Mouse (Mus musculus) liver, embryonic 16.5 days (tissue): ENCODE data around the gene Fbxw11. TPM values are rescaled to one million over a fixed set of nuclear protein-coding genes. Genes with fewer than 3 reads are reported as not detected.

Source experiments
- ATAC-seq: fragments of 200-750 bp; cut with Nextera tagmentation; 2 replicates; pipeline ENCODE4 v1.8.0; 2017; ENCODE audit warnings: low read depth, mild to moderate bottlenecking, moderate number of reproducible peaks, moderate library complexity
- H3K27ac ChIP-seq: fragments of 300-500 bp; sonication (generic); 2 replicates; pipeline ENCODE4 v1.5.1; 2014; ENCODE audit warnings: mild to moderate bottlenecking, low read length
- H3K27me3 ChIP-seq: fragments of 300-500 bp; sonication (generic); 2 replicates; pipeline ENCODE4 v1.6.1; 2014; ENCODE audit warnings: low read depth, low read length, mixed read lengths; ENCODE audit not compliant: control insufficient read depth, insufficient read depth
- H3K36me3 ChIP-seq: fragments of 300-500 bp; sonication (generic); 2 replicates; pipeline ENCODE4 v1.6.1; 2014; ENCODE audit warnings: mild to moderate bottlenecking; ENCODE audit not compliant: control insufficient read depth, insufficient read depth
- H3K4me1 ChIP-seq: fragments of 300-500 bp; sonication (generic); 2 replicates; pipeline ENCODE4 v1.6.1; 2014; ENCODE audit warnings: low read depth, low read length, mixed read lengths; ENCODE audit not compliant: control insufficient read depth
- H3K4me2 ChIP-seq: fragments of 300-500 bp; sonication (generic); 2 replicates; pipeline ENCODE4 v1.6.1; 2014; ENCODE audit warnings: low read depth, low read length, mixed read lengths
- H3K4me3 ChIP-seq: fragments of 300-500 bp; sonication (generic); 2 replicates; pipeline ENCODE4 v1.5.1; 2014; ENCODE audit warnings: low read depth, mild to moderate bottlenecking, low read length
- H3K9ac ChIP-seq: fragments of 300-500 bp; sonication (generic); 2 replicates; pipeline ENCODE4 v1.6.1; 2014; ENCODE audit warnings: low read depth, low read length
- H3K9me3 ChIP-seq: fragments of 300-500 bp; sonication (generic); replicated peaks from 2 replicates; pipeline ENCODE4 v1.6.1; 2016; ENCODE audit warnings: low read length; ENCODE audit not compliant: control insufficient read depth
- WGBS: fragments of 180-500 bp; shearing (Covaris S2); extraction: QIAGEN DNeasy Blood & Tissue Kit; methylation state at CpG from one replicate; pipeline ENCODE4 v1.1.7; 2014; ENCODE audit not compliant: insufficient replicate concordance; 5-methylcytosine and 5-hydroxymethylcytosine counted together
- polyA plus RNA-seq: library from polyadenylated mRNA; unstranded; fragments of >200 nt; fragmentation: Nextera tagmentation; extraction: Ambion mirVana; gene quantifications from 2 replicates; pipeline ENCODE4 v1.2.1, GENCODE M21; 2015

Gene Fbxw11
- polyA plus RNA-seq, 1 experiment from 2014 or later: 19.8 TPM

DNA sequence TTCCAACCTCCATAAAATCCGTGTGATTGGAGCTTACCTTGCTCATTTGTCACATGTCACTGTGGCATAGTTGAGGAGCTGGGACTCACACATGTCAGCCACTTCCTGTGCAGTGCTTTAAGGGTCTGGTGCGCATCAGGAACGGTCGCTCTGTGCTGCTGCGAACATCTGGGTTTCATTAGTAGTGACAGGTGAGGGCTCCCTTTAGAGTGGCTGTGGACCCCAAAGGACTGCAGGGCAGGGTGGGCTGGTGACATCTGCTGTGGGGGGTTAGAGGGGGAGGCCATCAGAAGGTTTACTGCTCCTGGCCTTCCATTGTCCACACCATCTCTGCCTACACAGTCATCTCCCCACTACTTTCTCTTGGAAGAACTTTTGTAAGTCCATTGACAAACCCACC is 101.4 kb downstream of the Fbxw11 start:
- Histone ChIP-seq H3K4me3 (no peak overlapping the region), H3K27ac (no peak overlapping the region), H3K9me3 (no peaks in the 10 kb centered on the region), H3K36me3 (peaks cover 30% of the 10 kb centered on the region), H3K4me1 (peaks cover 8% of the 10 kb centered on the region), H3K9ac (no peak overlapping the region), H3K27me3 (no peaks in the 10 kb centered on the region), H3K4me2 (no peak overlapping the region)
- WGBS: 79% methylated on average over 5 of the region's 5 CpGs
- ATAC-seq: no peak

DNA sequence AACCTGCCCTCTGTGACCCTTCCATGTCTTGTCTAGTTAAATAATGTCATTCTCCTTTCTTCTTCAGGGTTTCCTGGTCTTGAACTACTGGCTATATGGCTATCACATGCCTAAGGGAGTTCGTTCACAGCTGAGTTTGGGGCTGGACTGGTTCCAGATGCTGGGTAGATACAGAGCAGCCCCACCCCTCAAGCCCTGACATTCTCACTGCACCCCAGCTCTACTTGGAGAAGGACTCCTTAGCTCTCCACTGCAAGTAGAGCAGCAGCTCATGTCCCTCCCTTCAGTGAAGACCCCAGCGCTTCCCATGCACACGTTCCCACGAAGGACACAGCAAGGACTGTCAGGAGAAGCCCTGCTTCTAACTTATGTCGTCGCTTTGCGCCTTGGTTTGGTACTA is 101.9 kb downstream of the Fbxw11 start:
- H3K36me3 ChIP-seq: peaks cover 26% of the 10 kb centered on the region
- 82% methylated on average over 7 of the region's 7 CpGs for WGBS
- H3K9ac ChIP-seq: no peak overlapping the region
- H3K27ac ChIP-seq: no peak overlapping the region
- H3K4me3 ChIP-seq: no peak overlapping the region
- ATAC-seq: 0 out of 2 replicates have a peak, but pooled peaks have one; percentile 30
- no peaks in the 10 kb centered on the region for H3K9me3 ChIP-seq
- H3K27me3 ChIP-seq: no peaks in the 10 kb centered on the region
- no peak overlapping the region for H3K4me2 ChIP-seq
- H3K4me1 ChIP-seq: peaks cover 8% of the 10 kb centered on the region

DNA sequence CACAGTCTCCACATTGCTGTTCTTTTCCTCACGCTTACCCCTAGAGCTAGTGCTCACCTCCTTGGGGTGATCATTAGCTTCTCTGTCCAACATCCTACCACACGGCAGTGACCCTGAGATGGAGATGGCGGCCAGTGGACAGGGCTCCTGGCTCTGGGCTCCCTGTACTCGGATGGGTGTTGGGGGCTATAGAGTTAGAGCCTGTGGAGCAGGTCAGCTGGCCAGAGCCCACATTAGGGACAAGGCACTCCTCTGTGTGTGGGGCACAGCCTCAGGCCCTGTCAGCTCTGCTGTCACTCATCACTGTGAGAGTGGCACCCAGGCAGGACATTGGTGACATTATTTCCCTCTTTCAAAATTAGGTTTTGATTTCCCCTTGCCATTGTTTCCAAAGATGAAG is 102.9 kb downstream of the Fbxw11 start:
- Histone ChIP-seq H3K9ac (no peak overlapping the region), H3K4me1 (peaks cover 8% of the 10 kb centered on the region), H3K27ac (no peak overlapping the region), H3K36me3 (peaks cover 19% of the 10 kb centered on the region), H3K27me3 (no peaks in the 10 kb centered on the region), H3K4me3 (no peak overlapping the region), H3K9me3 (no peaks in the 10 kb centered on the region), H3K4me2 (no peak overlapping the region)
- ATAC-seq: no peak
- 77% methylated on average over 4 of the region's 4 CpGs for WGBS

DNA sequence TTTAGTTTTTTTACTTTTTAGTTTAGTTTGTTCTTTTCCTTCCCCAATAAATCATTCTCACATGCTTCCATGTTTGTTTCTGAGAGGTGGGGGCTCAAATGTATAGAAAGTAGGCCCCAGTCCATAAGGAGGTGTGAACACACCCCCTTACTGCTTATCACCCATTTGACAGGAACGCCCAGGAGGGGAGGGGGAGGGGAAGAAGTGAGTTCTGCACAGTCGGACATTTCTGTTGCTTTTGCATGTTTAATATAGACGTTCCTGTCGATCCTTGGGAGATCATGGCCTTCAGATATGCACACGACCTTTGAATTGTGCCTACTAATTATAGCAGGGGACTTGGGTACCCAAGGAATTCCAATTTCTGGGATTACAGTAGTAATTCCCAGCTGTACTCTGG is 103.5 kb downstream of the Fbxw11 start:
- H3K9me3 ChIP-seq: no peaks in the 10 kb centered on the region
- no peak overlapping the region for H3K4me3 ChIP-seq
- H3K4me2 ChIP-seq: no peak overlapping the region
- peaks cover 8% of the 10 kb centered on the region for H3K4me1 ChIP-seq
- H3K9ac ChIP-seq: no peak overlapping the region
- WGBS: 24% methylated on average over 5 of the region's 5 CpGs
- H3K36me3 ChIP-seq: peaks cover 14% of the 10 kb centered on the region
- no peaks in the 10 kb centered on the region for H3K27me3 ChIP-seq
- no peak for ATAC-seq
- H3K27ac ChIP-seq: no peak overlapping the region

DNA sequence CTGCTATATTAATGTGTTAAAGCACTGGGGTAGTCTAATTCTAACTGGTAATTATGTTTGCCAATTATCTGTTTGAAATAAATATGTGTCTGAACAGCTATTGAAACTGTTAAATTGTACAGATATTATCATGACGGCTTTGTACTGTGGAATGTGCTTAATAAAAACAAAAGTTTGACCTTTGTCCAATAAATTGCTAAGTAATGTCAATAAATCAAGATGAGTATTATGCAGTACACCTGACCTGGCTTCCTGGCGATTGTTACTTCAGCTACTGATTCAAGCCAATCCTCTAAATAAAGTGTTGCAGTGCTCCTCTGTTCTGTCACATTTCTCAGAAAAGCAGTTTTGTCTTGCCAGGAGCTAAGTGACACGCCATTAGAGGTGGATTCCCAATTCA is 104.0 kb downstream of the Fbxw11 start:
- 77% methylated on average over 3 of the region's 3 CpGs for WGBS
- peaks cover 8% of the 10 kb centered on the region for H3K4me1 ChIP-seq
- H3K27ac ChIP-seq: no peak overlapping the region
- no peak overlapping the region for H3K4me2 ChIP-seq
- no peak overlapping the region for H3K4me3 ChIP-seq
- no peak for ATAC-seq
- H3K9me3 ChIP-seq: no peaks in the 10 kb centered on the region
- H3K36me3 ChIP-seq: peaks cover 11% of the 10 kb centered on the region
- H3K27me3 ChIP-seq: no peaks in the 10 kb centered on the region
- H3K9ac ChIP-seq: no peak overlapping the region

DNA sequence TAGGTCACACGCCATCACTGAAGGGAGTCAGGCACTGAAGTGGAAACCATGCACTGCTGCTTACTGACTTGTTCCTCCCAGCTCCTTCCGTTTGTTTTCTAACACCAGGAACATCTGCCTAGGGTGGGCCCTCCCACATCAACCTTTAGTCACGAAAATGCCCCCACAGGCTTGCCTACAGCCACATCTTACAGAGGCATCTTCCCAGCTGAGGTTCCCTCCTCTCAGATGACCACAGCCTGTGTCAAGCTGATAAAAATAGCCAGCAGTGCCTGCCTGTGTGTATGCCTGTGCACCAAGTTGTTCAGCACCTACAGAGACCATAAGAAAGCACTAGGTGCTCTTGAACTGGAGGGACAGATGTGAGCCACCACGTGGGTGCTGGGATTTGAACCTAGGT is 106.3 kb downstream of the Fbxw11 start:
- Histone ChIP-seq H3K4me1 (peaks cover 12% of the 10 kb centered on the region), H3K27ac (no peak overlapping the region)

DNA sequence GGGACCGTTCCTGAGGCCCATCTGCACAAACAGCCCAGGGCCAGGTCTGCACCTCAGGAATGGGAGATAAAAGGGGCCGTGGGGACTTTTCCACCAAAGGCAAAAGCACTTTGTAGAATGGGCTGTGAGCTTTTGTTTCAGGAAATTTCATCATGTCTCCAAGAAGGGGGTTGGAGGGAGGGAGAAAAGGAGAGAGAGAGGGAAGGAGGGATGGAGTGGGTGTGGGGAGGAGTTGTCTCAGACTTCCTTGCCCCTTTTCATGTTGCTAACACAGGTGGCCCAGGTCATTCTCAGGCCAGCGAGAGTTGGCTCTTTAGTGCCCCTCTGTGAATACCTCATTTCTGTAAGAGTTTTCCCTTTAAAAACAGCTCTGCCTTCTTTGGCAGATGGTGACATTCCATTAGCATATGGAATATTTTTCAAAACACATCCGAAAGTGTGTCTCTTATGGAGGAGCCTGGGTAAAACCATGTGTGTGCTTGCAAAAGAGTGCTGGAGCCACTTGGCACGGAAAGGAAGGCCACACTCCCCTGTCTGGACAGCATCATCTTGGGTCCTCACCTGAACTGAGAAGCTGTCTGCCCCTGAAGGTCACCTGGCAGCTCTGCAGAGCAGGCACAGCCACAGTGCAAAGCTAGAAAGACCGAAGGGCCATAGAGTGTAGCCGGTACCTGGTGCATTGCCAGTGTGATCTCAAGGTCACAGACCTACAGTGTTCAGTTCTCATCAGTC is 109.5 kb downstream of the Fbxw11 start:
- H3K4me3 ChIP-seq: no peak overlapping the region
- H3K4me1 ChIP-seq: peaks cover 3% of the 10 kb centered on the region; the same call in 1 of the 2 replicates
- no peaks in the 10 kb centered on the region for H3K36me3 ChIP-seq
- H3K4me2 ChIP-seq: no peak overlapping the region
- H3K9ac ChIP-seq: no peak overlapping the region
- H3K9me3 ChIP-seq: no peaks in the 10 kb centered on the region
- H3K27ac ChIP-seq: no peak overlapping the region
- no peaks in the 10 kb centered on the region for H3K27me3 ChIP-seq
- 52% methylated on average over 7 of the region's 7 CpGs for WGBS
- ATAC-seq: no peak

More for the DNA sequence above, 106.3 kb downstream of the Fbxw11 start:
- H3K4me2 ChIP-seq: no peak overlapping the region
- H3K4me3 ChIP-seq: no peak overlapping the region
- no peak for ATAC-seq
- H3K36me3 ChIP-seq: peaks cover 6% of the 10 kb centered on the region
- no peaks in the 10 kb centered on the region for H3K9me3 ChIP-seq
- H3K27me3 ChIP-seq: no peaks in the 10 kb centered on the region
- 29% methylated on average over 4 of the region's 4 CpGs for WGBS
- H3K9ac ChIP-seq: no peak overlapping the region

DNA sequence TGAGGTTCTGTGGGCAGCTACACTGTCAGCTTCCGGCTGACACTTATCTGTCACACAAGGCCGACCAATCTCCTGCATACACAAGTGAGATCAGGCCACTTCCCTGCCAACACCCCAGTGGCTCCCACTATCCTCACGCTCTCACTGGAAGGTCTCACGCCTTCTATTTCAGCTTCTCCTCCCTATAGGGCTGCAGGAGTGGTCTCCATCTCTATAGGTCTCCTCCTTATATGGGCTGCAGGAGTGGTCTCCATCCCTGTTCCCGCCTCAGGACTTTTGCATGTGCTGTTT is 110.0 kb downstream of the Fbxw11 start:
- no peak overlapping the region for H3K4me3 ChIP-seq
- peak; percentile 39; the same call in 1 of the 2 replicates for ATAC-seq
- no peak overlapping the region for H3K9ac ChIP-seq
- no peak overlapping the region for H3K27ac ChIP-seq
- H3K36me3 ChIP-seq: no peaks in the 10 kb centered on the region
- H3K4me1 ChIP-seq: peaks cover 3% of the 10 kb centered on the region; the same call in 1 of the 2 replicates
- 29% methylated on average over 5 of the region's 5 CpGs for WGBS
- no peak overlapping the region for H3K4me2 ChIP-seq
- H3K9me3 ChIP-seq: no peaks in the 10 kb centered on the region
- H3K27me3 ChIP-seq: no peaks in the 10 kb centered on the region

DNA sequence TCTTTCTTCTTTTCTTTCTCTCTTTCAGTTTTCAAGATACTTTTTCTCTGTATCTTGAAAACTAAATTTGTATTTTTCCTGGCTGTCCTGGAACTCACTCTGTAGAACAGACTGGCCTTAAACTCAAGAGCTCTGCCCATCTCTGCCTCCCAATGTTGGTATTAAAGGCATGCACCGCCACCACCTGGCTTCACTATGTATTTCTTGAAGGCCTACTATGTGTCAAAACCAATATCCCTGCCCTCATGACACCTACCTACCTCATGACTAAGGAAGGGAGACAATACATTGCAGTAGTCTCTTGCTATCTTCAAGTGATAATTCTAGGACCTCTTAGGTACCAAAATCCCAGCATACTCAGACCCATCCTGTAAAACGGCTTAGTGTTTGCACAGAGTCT is 110.8 kb downstream of the Fbxw11 start:
- no peak overlapping the region for H3K27ac ChIP-seq
- H3K4me3 ChIP-seq: no peak overlapping the region
- WGBS: 58% methylated on average over 2 of the region's 2 CpGs

More for the DNA sequence above, 110.8 kb downstream of the Fbxw11 start:
- peaks cover 3% of the 10 kb centered on the region; the same call in 1 of the 2 replicates for H3K4me1 ChIP-seq
- ATAC-seq: no peak
- H3K9ac ChIP-seq: no peak overlapping the region
- H3K4me2 ChIP-seq: no peak overlapping the region
- no peaks in the 10 kb centered on the region for H3K36me3 ChIP-seq
- no peaks in the 10 kb centered on the region for H3K9me3 ChIP-seq
- H3K27me3 ChIP-seq: no peaks in the 10 kb centered on the region
